Mouse (Mus musculus) spleen, adult 12 weeks (tissue): ENCODE data around the gene Olfr49.

ENCODE experiments used
- DNase-seq: peaks from one replicate; pipeline ENCODE4 v3.0.0; 2022; ENCODE audit warnings: low spot score

The Olfr49 gene

DNA sequence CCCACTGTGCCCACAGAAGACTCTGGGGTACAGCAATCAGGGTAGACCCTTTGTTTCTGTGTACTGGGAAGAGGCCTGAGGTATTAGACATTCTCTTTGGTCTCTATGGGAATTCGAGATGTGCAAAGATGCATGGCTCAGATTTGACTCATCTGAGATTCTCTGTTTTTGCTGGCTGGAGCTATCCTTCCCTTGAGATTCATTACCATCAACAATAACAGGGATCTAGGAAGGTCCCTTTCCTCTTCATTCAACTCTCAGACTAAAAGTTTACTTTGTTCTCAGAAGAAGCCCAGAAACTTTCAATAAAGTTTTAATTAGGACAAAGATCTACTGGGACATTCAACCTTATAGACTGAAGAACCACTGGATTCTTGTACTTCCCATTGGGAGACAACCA is at the start of gene Olfr49:
Olfr49 (minus strand) TSS at position 101 of the 400 bp plus-strand sequence.
- no peak for DNase-seq

DNA sequence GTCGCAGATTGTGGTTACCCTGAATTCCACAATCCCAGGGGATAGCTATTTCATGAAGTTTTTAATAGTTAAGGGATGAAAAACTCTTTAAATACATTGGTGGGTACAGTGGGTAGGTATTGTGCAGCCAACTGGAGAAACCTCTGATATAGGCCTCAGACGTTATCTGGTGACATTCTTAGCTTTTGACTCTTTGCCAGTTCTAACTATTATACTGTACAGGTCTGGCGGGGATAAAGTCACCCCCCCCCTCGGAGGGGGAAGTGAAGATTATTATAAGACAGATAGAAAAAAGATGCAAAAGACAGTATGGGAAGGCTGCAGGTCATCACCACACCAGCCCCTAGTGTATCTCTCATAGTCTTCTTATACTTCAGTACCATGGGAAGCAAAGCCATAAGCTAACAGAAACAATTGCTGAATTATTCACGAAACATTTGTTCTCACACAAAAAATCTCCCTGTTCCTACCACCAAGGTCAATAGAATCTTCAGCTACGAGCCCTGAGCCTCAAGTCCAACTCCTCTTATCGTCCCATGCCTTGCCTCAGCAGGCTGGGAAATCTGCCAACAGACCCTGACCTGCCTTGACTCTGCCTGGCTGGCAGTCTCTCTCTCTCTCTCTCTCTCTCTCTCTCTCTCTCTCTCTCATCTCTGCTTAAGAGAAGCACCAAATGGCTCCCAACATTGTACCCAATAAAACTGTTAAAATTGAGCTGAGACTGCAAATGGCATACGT is 48.9 kb upstream of the Olfr49 start:
- DNase-seq: peak; percentile 22

DNA sequence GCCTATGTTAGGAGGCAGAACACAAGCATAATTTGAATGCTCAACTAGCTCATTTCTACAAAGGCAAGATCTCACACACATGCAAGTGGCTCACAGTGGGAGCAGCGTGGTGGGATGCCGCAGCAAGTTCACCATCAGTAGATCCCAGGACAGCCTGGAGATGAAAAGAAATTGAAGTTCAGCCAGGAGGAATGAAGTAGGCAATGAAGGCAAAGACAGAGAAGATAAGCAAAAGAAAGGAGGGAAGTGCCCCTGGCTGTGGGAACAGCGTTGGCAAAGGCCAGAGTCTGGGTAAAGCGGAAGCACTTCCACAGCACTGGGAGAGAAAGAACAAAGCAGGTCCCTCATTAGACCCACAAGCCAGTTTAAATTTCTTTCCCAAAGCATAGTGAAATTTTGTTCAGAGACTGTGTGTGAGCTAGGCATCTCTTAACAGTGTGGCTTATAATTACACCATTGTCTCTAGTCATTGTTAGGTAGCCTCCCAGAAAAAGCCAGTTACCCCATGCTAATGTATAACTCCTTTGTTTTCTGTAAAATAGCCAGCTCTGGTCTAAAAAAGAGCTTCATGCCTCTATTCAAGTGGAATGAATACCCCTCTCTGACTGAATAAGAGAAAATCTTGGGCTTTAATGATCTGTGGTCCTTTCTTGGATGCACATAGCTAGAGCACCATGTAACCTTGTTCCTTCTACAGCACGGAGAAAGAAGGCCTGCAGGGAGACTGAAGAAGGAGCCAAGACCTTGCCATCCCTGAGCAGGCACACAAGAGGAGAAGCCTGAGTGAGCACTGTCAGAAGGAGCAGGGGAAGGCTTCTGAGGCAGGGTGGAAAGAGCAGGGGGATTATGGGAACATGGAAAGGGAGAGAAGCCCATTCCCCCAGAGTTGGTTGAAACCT is 47.7 kb upstream of the Olfr49 start:
- no peak for DNase-seq

DNA sequence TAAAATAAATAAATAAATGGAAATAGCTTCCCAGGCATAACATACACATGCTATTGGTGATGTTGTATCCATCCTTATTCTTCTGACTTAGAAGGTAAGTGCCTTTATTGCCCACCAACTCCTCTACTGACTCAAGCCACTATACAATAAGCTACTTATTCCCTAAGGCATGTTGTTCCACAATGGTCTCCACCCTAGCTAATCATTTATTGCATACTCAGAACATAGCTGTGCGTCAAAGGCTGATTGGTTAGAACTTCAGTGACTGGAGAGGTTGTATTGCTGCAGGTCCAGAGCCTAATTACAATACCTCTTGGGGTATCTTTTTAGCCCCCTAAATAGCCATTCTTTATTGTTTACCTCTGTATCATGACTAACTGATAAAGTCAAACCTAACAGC is 46.4 kb upstream of the Olfr49 start:
- DNase-seq: no peak

GRCm38 (mm10) chr14:54329201-54329600 is 44.5 kb upstream of the Olfr49 start:
- no peak for DNase-seq

- no peak for DNase-seq
Observed at GRCm38 (mm10) chr14:54328548-54328947, 43.8 kb upstream of the Olfr49 start.

DNA sequence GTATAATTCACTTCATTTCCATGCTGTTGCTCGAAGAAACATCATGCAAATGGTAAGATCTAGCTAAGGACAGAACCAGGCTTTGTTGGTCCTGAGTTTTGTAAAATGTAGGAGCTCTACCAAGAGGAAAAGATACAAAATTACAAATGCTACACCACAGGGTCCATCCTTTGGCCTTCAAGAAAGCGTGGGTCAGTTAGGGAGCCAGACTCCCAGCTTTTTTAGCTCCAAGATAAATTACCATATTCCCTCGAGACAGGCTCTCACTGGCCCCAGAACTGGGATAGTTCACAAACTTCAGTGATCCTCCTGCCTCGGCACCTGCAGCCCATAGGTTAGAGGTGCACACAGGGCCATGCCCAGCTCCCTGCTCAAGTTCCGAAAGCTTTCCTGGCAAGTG is 39.7 kb upstream of the Olfr49 start:
- no peak for DNase-seq

GRCm38 (mm10) chr14:54321556-54322376 is 37.0 kb upstream of the Olfr49 start:
- no peak for DNase-seq

DNA sequence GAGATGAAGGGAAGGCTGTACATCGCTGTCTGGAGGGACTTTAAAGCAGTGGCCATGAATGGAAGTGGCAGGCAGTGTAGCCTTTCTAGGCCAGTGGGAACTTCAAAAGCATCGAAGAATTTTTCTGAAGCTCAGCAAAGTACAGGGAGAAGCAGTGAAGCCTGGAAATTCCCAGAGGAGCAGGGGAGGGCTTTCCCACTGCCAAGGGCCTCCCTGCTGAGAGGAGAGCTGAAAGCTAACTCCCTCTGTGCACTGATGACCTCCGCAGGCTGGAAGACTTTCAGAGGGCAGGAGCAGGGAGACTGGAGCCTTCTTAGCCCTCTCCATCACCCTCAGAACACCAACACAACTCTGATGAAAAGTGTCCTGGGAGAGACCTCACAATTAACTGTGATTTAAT is 27.0 kb upstream of the Olfr49 start:
- DNase-seq: no peak

DNA sequence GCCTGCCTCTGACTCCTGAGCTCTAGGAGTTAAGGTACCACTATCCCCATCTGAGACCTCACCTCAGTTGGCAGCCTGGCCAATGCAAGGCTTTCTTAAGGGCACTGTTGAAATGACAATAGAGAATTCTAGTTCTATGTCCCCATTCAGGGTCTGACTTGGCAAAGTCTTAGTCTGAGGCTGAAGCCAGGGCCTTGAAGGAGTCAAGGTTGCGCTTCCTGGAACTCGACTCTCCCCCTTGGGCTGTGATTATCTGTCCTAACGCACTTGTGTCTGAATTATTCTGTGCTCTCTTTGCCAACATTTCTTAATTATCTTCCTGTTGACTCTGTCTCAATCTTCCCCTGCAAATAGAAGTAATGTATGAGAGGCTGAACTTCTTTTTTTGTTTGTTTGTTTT is 15.9 kb upstream of the Olfr49 start:
- no peak for DNase-seq

DNA sequence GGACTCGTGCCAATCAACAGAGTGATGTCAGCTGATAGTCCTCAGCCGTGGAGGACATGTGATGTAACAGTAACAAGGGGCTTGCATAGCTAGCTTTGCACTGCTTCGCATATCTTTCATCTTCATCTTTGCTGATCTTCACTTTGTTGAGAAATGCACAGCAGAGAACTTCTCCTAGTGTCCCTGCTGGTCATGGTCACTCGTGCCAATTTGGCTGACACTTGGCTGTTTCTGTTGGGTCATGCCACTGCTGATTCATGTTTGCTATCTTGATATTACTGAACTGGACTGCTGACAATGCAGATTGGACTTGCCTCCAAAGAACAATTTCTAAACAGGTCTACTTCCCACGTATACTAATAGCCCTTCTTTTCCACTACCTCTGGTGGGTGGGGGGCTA is 15.4 kb upstream of the Olfr49 start:
- no peak for DNase-seq

DNA sequence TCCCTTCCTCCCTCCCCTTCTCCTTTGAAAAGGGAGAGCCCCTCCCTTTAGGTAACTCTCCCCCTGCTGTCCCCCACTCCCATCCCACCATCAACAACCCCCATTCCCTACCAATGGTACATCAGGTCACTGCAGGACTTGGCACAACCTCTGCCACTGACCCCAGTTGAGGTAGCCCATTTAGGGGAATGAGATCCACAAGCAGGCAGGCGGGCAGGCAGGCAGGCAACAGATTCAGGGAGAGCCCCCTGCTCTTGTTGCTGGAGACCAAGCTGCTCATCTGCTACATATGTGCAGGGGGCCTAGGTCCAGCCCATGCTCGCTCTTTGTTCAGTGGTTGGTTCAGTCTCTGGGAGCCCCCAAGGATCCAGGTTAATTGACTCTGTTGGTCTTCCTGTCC is 8.3 kb downstream of the Olfr49 start:
- DNase-seq: no peak

GRCm38 (mm10) chr14:54272696-54273095 is 12.0 kb downstream of the Olfr49 start:
- no peak for DNase-seq

- no peak for DNase-seq
Observed at GRCm38 (mm10) chr14:54271976-54272606, 12.6 kb downstream of the Olfr49 start.

DNA sequence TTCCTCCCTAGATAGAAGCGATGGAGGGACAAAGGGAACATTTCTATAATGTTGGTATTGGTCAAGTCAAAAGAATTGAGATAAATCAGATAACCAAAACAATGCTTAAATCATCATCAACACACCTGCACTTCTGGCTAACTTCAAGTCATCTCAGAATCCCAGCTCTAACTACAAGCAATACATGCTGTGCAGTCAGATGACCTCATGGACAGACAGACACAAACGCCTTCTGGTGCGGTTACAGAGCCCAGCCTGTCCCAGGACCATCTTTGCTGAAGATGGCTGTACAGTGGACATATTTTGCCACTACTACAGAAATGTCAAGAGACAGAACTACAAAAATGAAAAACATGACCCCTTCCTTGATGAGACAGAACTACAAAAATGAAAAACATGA is 14.3 kb downstream of the Olfr49 start:
- DNase-seq: no peak

DNA sequence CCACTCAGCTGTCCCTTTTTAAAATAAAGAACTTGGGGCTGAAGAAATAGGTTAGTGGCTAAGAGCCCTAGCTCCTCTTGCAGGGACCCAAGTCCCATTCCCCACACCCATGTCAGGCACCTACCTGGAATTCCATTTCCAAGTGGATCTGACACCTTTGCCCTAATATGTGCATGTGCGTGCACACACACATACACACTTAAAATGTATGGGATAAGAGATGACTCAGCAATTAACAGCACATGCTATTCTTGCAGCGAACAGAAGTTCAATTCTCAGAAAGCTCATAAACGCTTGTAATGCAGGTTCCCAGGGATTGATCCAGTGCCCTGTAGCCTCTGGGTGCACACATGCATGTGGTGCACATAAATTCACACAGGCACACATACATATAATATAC is 15.2 kb downstream of the Olfr49 start:
- no peak for DNase-seq

GRCm38 (mm10) chr14:54267966-54268365 is 16.8 kb downstream of the Olfr49 start:
- no peak for DNase-seq

DNA sequence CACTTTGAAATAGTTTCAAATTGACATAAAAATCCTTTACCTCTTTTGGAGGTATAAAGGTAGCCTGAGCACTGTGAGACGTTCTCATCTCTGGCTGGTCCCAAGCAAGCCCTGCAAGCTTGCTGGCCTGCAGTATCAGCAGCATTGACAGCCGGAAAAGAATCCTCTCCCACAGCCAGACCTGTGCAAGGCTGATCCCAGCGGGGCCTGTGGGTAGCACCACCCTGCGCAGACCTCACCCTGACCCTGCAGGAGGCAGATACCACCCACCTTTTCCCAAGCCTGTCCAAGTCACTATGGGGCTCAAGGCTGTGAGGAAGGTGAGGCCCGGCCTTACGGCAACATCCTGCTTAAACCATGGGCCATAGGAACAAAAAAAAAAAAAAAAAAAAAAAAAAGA is 18.8 kb downstream of the Olfr49 start:
- DNase-seq: no peak

DNA sequence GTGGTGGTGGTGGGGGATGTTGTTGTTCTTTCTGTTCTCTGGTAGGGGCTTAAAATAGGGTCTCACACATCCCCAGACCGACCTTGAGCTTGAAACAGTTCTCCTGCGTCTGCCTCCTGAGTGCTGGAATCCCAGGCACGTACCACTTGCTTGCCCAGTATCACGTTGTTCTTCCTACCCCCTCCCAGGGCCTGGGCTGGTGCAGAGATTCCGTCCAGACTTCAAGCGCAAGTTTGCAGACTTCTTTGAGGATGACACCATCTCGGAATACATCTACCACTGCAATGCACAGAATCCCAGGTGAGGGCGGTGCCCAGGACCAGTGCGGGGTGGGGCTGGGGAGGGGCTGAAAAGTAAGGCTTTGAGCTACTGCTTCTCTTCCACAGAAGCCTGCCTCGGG is 19.6 kb downstream of the Olfr49 start:
- no peak for DNase-seq

DNA sequence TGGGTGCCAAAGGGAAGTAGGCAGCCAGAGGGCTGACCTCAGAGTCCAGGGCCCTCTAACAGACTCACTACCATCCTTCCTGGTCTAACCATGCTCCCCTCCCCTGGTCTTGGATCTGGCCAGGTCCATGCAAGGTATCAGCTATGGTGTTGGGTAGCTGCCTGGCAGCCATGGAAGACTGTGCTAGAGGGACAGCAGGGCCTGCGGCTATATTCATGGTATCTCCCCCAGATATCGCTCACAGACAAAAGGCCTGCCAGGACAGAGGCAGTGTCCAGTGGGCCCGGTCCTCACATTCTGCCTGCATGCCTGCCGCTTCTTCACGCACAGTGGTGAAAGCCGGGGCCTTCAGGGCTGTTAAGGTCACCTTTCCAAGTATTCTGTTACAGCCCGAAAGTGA is 20.5 kb downstream of the Olfr49 start:
- no peak for DNase-seq

GRCm38 (mm10) chr14:54263099-54263498 is 21.6 kb downstream of the Olfr49 start:
- no peak for DNase-seq

- no peak for DNase-seq
Observed at GRCm38 (mm10) chr14:54262622-54263021, 22.1 kb downstream of the Olfr49 start.
